Mouse (Mus musculus) limb, embryonic 13.5 days (tissue): ENCODE measurements around the gene Bdh1. TPM values are rescaled to one million over a fixed set of nuclear protein-coding genes. Genes with fewer than 3 reads are reported as not detected.
"Not testable (repeated sequence)": the region's sequence is repeated elsewhere in the genome, so short reads cannot be mapped to it uniquely, and the experiment has no call there.

ENCODE experiments used
- ATAC-seq: fragments of 200-750 bp; cut with Nextera tagmentation; 2 replicates; pipeline ENCODE4 v1.8.0; 2017; ENCODE audit warnings: low read depth, moderate number of reproducible peaks, moderate TSS enrichment; ENCODE audit not compliant: low FRiP score
- H3K27ac ChIP-seq: fragments of 300-500 bp; sonication (generic); 2 replicates; pipeline ENCODE4 v1.5.1; 2015; ENCODE audit warnings: inconsistent platforms, mild to moderate bottlenecking, moderate library complexity
- H3K27me3 ChIP-seq: fragments of 300-500 bp; sonication (generic); 2 replicates; pipeline ENCODE4 v1.6.1; 2015; ENCODE audit warnings: mild to moderate bottlenecking, inconsistent platforms
- H3K36me3 ChIP-seq: fragments of 300-500 bp; sonication (generic); 2 replicates; pipeline ENCODE4 v1.6.1; 2015; ENCODE audit warnings: inconsistent platforms, mild to moderate bottlenecking, moderate library complexity
- H3K4me1 ChIP-seq: fragments of 300-500 bp; sonication (generic); 2 replicates; pipeline ENCODE4 v1.6.1; 2015; ENCODE audit warnings: inconsistent platforms
- H3K4me2 ChIP-seq: fragments of 300-500 bp; sonication (generic); replicated peaks from 2 replicates; pipeline ENCODE4 v1.6.1; 2015; ENCODE audit warnings: inconsistent platforms, mild to moderate bottlenecking, moderate library complexity
- H3K4me3 ChIP-seq: fragments of 300-500 bp; sonication (generic); 2 replicates; pipeline ENCODE4 v1.5.1; 2015; ENCODE audit warnings: moderate library complexity, mild to moderate bottlenecking, inconsistent platforms
- H3K9ac ChIP-seq: fragments of 300-500 bp; sonication (generic); 2 replicates; pipeline ENCODE4 v1.6.1; 2015; ENCODE audit warnings: mild to moderate bottlenecking, inconsistent platforms
- H3K9me3 ChIP-seq: fragments of 300-500 bp; sonication (generic); 2 replicates; pipeline ENCODE4 v1.6.1; 2016; ENCODE audit warnings: inconsistent platforms
- WGBS: fragments of 180-500 bp; shearing (Covaris S2); methylation state at CpG from one replicate; pipeline ENCODE4 v1.1.7; 2015; 5-methylcytosine and 5-hydroxymethylcytosine counted together
- polyA plus RNA-seq: library from polyadenylated mRNA; unstranded; fragments of >200 nt; fragmentation: Nextera tagmentation; extraction: Ambion mirVana; gene quantifications from 2 replicates; pipeline ENCODE4 v1.2.1, GENCODE M21; 2015

Bdh1 gene
- polyA plus RNA-seq = 22.3 and 25.0 TPM in 2 replicates

DNA sequence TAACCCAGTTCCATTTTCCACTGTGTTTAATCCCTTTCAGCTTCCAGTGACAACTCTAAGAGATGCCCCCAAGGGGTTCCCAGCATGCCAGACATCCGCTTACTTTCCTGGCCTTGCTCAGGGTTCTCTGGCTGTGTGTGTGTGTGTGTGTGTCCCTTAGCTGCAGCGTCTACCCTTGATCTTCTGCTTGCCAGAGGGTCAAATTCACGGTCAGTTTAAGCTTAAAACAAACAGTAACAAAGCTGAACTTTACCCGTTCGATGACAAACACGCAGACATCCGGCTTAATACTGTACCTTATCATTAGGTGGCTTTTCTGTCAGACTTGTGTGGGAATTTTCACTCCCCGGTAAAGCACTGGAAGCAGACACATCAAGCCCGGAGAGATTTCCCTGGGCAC lies at the start of gene Bdh1:
TSS of gene Bdh1 (plus strand) at position 281 of the 400 bp plus-strand sequence.
- no peak within 1 kb of the TSS for H3K27ac ChIP-seq
- peaks cover 7% of the 10 kb centered on the region for H3K27me3 ChIP-seq
- no peaks in the 10 kb centered on the region for H3K36me3 ChIP-seq
- H3K4me2 ChIP-seq = no peak within 1 kb of the TSS
- ATAC-seq = no peak
- H3K9me3 ChIP-seq = no peaks in the 10 kb centered on the region
- H3K4me3 ChIP-seq = no peak within 1 kb of the TSS
- H3K4me1 ChIP-seq = no peaks in the 10 kb centered on the region
- WGBS = 73% methylated on average over 9 of the region's 9 CpGs
- H3K9ac ChIP-seq = no peak within 1 kb of the TSS

DNA sequence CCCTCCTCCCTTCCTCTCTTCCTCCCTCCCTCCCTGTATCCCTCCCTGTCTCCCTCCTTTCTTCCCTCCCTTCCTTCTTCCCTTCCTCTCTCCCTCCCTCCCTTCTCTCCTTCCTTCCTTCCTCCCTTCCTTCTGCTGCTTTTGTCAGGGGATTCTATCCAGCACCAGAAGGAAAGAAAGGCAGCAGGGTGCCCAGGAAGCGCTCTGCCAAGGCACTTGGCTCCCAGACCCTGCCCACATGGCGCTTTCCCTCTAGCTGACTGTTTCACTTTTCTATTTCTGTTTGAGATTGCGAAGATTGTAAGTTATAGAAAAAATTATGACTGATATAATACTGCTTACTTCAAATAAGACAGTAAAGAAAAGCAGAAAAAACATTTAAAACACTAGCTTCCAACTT lies 49.8 kb upstream of the Bdh1 start:
- not testable (repeated sequence) for ATAC-seq, H3K27ac ChIP-seq, H3K27me3 ChIP-seq, H3K4me3 ChIP-seq, H3K9me3 ChIP-seq, H3K4me1 ChIP-seq, H3K4me2 ChIP-seq, H3K9ac ChIP-seq, H3K36me3 ChIP-seq
- 79% methylated on average over 3 of the region's 3 CpGs for WGBS

DNA sequence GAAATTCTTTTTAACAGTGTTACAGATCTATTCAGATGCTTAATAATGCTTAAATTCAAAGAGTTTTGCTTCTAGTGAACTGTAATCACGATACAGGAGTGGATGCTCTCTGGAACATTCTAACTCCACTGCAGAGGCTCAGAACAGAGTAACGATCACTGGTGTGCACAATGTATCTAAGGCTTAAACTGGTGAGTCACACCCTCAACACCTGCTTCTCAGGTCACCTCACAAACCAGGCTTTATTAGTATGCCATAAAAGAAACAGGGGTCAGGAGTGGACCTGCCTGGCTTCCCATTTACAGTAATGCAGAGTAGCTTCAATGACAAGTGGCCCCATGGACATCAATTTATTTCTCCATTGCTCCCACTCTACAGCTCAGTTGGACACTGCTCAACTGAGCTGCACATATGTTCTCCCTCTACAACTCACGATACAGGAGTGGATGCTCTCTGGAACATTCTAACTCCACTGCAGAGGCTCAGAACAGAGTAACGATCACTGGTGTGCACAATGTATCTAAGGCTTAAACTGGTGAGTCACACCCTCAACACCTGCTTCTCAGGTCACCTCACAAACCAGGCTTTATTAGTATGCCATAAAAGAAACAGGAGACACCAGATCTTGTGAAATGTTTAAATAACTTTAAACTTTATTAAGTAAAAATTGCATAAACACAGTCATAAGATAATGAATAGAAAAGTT lies 46.0 kb upstream of the Bdh1 start:
- H3K27me3 ChIP-seq, H3K4me2 ChIP-seq, H3K4me1 ChIP-seq, H3K9ac ChIP-seq, H3K9me3 ChIP-seq, H3K36me3 ChIP-seq, H3K27ac ChIP-seq, ATAC-seq, H3K4me3 ChIP-seq: not testable (repeated sequence)
- 65% methylated on average over 4 of the region's 4 CpGs for WGBS

DNA sequence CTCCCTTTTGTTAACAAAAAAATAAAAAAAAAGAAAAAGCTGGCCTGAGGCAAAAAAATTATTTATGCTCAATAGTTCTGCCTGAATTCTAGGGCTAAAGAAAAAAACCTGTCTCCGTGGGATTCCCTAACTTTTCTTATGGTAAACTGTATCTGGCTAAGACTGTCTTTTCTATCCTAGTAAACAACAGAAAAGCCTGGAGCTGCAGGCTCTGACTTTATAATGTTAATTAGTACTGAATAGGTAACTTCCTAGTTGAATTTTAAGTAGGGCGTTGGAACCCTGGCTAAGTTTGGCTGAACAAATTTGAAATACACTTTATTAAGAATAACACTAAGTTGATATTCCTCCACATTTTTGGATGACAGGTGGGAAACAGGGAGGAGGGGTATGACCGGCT lies 33.8 kb upstream of the Bdh1 start:
- H3K27ac ChIP-seq, H3K4me3 ChIP-seq, ATAC-seq, H3K36me3 ChIP-seq, H3K9ac ChIP-seq, H3K4me1 ChIP-seq, H3K9me3 ChIP-seq, H3K4me2 ChIP-seq, H3K27me3 ChIP-seq: not testable (repeated sequence)
- WGBS = 83% methylated on average over 3 of the region's 3 CpGs

DNA sequence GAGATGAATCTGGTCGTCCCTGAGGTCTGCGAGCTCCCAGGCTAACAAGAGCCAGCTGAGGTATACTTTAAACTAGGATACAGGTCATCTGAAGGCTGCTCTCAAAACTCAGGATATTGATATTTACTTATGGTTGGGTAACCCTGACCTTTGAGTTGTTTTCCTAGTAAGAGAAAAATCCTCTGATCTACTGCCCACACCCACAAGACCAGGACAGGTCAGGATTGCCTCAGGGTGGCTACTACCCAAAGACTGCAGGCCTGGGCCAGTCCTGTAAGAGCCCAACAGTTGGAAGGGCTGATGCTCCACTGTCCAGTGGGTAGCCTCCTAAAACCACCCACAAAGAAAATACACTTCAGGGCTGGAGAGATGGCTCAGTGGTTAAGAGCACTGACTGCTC lies 22.8 kb upstream of the Bdh1 start:
- Histone ChIP-seq H3K36me3 (no peaks in the 10 kb centered on the region), H3K4me3 (no peak overlapping the region), H3K27ac (no peak overlapping the region), H3K27me3 (no peaks in the 10 kb centered on the region), H3K4me1 (no peaks in the 10 kb centered on the region), H3K9ac (no peak overlapping the region), H3K9me3 (0 out of 2 replicates have a peak, but pooled peaks cover 4% of the 10 kb centered on the region), H3K4me2 (no peak overlapping the region)
- WGBS = 83% methylated on average over 2 of the region's 2 CpGs
- ATAC-seq = no peak

DNA sequence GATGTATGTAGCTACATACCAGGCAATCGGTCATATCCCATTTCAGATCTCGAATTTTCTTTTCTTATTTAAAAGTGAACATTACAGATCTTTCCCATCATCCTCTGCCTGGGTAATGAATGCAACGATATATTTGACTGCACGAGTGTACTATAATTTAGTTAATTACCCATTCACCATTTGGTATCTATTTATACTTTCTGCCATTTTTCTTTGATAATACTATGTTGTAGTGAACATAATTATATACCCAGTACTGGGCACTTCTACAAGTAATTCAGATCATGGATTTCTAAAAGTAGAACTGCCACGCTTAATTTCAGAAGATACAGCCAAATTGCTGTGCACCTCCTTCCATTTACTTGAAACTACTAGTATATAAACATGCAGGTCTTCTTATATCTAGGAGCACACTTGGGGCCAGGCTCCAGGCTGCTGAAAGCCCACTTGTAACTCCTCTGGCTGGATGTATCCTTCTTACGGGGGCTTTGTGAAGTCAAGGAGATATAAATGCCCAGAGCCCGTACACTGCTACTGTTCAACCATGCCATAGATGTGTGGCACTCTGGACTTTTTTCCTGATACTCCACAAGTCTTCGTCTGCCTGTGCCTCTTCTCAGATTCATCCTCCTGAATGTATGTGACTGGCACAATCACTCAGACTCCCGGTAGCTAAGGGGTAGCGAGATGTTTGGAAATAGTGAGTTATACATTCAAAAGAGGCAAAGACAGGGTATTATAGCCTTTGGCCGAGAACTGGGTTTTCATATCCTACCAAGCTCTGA lies 21.0 kb upstream of the Bdh1 start:
- Histone ChIP-seq H3K27ac (no peak overlapping the region), H3K27me3 (no peaks in the 10 kb centered on the region), H3K36me3 (no peaks in the 10 kb centered on the region), H3K9ac (no peak overlapping the region), H3K9me3 (0 out of 2 replicates have a peak, but pooled peaks cover 4% of the 10 kb centered on the region), H3K4me2 (no peak overlapping the region), H3K4me3 (no peak overlapping the region), H3K4me1 (no peaks in the 10 kb centered on the region)
- ATAC-seq = no peak
- WGBS = 88% methylated on average over 11 of the region's 11 CpGs

DNA sequence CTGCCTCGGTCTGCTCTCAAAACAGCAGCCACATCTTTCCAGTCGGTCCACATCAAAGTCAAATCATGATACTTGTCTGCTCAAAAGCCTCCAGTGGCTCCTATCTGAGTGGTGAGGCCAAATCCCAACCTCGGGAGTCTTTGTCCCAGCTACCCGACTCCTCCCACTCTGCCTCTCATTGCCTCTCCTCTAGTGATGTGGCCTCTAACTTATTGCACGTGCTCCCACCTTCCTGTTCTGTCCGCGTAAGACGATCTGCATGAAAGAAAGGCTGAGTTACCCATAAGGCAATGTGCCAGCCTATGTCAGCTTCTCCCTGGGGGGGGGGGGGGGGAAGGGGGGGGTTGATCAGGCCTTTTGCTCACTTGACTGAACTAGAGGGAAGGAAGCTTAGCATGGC lies 20.0 kb upstream of the Bdh1 start:
- Histone ChIP-seq H3K36me3 (no peaks in the 10 kb centered on the region), H3K4me3 (no peak overlapping the region), H3K27me3 (no peaks in the 10 kb centered on the region), H3K9me3 (0 out of 2 replicates have a peak, but pooled peaks cover 4% of the 10 kb centered on the region), H3K4me2 (no peak overlapping the region), H3K27ac (no peak overlapping the region), H3K4me1 (no peaks in the 10 kb centered on the region), H3K9ac (no peak overlapping the region)
- no peak for ATAC-seq
- WGBS = 49% methylated on average over 8 of the region's 8 CpGs

DNA sequence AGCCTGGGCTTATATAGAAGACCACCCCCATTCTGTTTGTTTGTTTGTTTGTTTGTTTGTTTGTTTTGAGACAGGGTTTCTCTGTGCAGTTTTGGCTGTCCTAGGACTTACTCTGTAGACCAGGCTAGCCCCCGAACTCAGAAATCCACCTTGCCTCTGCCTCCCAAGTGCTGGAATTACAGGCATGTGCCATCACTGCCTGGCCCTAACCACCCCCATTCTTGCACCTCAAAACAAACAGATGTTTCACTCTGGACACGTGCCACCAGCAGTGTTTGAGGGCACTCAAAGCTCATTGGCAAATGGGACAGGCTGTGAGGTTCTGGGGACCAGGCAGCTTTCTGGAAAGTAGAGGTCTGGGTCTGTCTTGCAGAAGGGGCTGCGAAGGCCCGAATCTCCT lies 18.1 kb upstream of the Bdh1 start:
- ATAC-seq = no peak
- Histone ChIP-seq H3K4me1 (no peaks in the 10 kb centered on the region), H3K9me3 (0 out of 2 replicates have a peak, but pooled peaks cover 4% of the 10 kb centered on the region), H3K9ac (no peak overlapping the region), H3K27ac (no peak overlapping the region), H3K4me2 (no peak overlapping the region), H3K27me3 (no peaks in the 10 kb centered on the region), H3K36me3 (no peaks in the 10 kb centered on the region), H3K4me3 (no peak overlapping the region)
- WGBS = 77% methylated on average over 4 of the region's 4 CpGs

DNA sequence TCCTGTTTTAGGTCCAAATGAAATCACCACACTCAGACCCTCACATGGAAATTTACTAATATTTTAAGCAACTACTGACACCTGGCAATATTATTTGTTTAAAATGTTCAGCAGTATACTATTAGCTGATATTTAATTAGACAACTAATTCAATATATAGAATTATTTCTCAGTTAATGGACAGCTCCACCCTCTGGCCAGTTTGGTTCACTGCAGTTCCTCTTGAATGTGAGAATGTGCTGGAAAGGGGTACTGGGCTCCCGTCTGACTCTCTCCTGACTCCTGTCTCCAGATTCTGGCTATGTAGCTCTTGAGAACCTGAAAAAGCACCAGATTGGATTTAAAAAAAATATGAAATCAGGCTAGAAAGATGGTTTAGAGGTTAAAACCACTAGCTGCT lies 17.0 kb upstream of the Bdh1 start:
- 0 out of 2 replicates have a peak, but pooled peaks cover 4% of the 10 kb centered on the region for H3K9me3 ChIP-seq
- no peak overlapping the region for H3K27ac ChIP-seq
- no peaks in the 10 kb centered on the region for H3K4me1 ChIP-seq
- no peak overlapping the region for H3K4me3 ChIP-seq
- no peak overlapping the region for H3K4me2 ChIP-seq
- no peaks in the 10 kb centered on the region for H3K27me3 ChIP-seq
- 63% methylated on average over 1 of the region's 1 CpGs for WGBS
- no peaks in the 10 kb centered on the region for H3K36me3 ChIP-seq
- no peak for ATAC-seq
- H3K9ac ChIP-seq = no peak overlapping the region

DNA sequence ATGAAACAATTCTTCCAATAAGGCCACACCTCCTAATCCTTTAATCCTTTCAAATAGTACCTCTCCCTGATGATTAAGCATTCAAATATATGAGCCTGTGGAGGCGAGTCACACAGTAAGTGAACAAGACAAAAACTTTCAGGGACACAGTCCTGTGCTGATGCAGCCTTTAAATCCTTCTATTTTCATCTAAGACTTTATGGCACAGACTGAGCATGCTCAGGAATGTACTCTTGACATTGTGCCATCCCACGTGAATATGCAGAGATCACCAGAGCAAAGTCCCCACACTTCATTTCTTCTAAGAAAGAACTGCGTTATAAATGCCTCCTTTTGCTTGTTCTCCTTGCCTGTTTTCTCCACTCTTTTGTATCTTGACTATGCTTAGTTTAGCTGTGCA lies 14.2 kb upstream of the Bdh1 start:
- no peaks in the 10 kb centered on the region for H3K27me3 ChIP-seq
- H3K27ac ChIP-seq = no peak overlapping the region
- no peaks in the 10 kb centered on the region for H3K36me3 ChIP-seq
- WGBS = 70% methylated on average over 3 of the region's 3 CpGs
- no peak overlapping the region for H3K4me2 ChIP-seq
- H3K4me3 ChIP-seq = no peak overlapping the region
- no peak overlapping the region for H3K9ac ChIP-seq
- 0 out of 2 replicates have a peak, but pooled peaks cover 4% of the 10 kb centered on the region for H3K9me3 ChIP-seq
- no peaks in the 10 kb centered on the region for H3K4me1 ChIP-seq
- ATAC-seq = no peak

DNA sequence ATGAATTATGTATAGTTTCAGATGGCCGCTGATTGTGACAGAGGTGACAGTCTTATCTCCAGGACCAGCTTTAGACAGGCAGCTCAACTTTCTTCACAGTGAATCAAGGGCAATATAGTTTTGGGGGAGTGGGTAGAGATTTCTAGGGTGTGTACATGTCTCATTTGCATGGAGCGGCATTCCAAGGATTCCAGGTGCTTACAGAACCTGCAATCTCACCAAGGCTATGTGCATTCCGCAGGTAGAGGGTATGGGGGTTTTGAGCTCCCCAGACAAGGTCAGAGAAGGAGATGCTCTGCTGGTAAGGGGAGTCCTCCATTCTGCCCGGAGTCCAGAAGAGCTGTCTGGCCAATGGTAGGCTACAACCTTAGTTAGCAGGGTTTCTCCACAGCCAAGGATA lies 11.1 kb upstream of the Bdh1 start:
- no peak overlapping the region for H3K4me3 ChIP-seq
- 78% methylated on average over 4 of the region's 4 CpGs for WGBS
- H3K36me3 ChIP-seq = no peaks in the 10 kb centered on the region
- H3K4me1 ChIP-seq = no peaks in the 10 kb centered on the region
- no peak overlapping the region for H3K9ac ChIP-seq
- no peak overlapping the region for H3K27ac ChIP-seq
- no peak for ATAC-seq
- H3K9me3 ChIP-seq = no peaks in the 10 kb centered on the region
- H3K27me3 ChIP-seq = no peaks in the 10 kb centered on the region
- no peak overlapping the region for H3K4me2 ChIP-seq

DNA sequence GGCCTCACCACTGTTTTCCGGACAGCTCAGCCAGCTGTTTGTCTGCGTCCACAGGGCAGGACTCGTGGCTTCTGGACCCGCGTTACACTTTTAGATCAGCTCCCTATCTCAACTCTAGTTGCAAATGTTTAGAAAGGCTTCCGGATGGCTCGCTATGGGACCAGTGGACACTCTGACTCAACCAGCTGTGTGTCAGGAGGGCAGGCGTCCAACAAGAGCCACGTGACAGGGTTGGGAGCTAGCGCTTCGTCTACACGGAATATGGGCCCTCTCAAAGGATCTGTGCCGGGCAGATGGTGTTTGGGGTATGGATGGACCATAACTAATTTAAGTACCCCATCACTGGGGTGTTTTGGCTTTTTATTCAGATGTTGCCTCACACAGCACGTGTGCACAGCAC lies 9.8 kb upstream of the Bdh1 start:
- 75% methylated on average over 14 of the region's 14 CpGs for WGBS
- no peak overlapping the region for H3K4me2 ChIP-seq

More for the DNA sequence above, 9.8 kb upstream of the Bdh1 start:
- Histone ChIP-seq H3K9me3 (no peaks in the 10 kb centered on the region), H3K4me1 (no peaks in the 10 kb centered on the region), H3K27me3 (no peaks in the 10 kb centered on the region), H3K36me3 (no peaks in the 10 kb centered on the region), H3K4me3 (no peak overlapping the region), H3K27ac (no peak overlapping the region), H3K9ac (no peak overlapping the region)
- no peak for ATAC-seq
